Mouse (Mus musculus) frontal cortex, postnatal 10 days (tissue): ENCODE results near the gene Coro2b.
A peak's percentile ranks its signal among the peaks of the same experiment; 100 is the strongest.

Experiments
- DNase-seq, 2 experiments: peaks; one replicate each; pipeline ENCODE4 v3.0.0; 2022; ENCODE audit warnings: low spot score in 2 of 2, mixed read lengths in 1 of 2

Gene Coro2b

GRCm38 (mm10) chr9:62539251-62539711 lies 2.4 kb upstream of the Coro2b start:
- DNase-seq, result peak in 1 of 2 experiments; percentile 15

GRCm38 (mm10) chr9:62537941-62538340 lies 1.1 kb upstream of the Coro2b start:
- no peak for DNase-seq

GRCm38 (mm10) chr9:62536119-62536654 lies 657 bp downstream of the Coro2b start:
- peak in 1 of 2 experiments; percentile 61 for DNase-seq

- no peak for DNase-seq
These were observed 1.3 kb downstream of the Coro2b start for GRCm38 (mm10) chr9:62535566-62535965.

- DNase-seq, result no peak
These were observed 2.2 kb downstream of the Coro2b start for GRCm38 (mm10) chr9:62534691-62535090.

- no peak for DNase-seq
These were observed 2.7 kb downstream of the Coro2b start for GRCm38 (mm10) chr9:62534158-62534557.

- DNase-seq, result no peak
These were observed 4.0 kb downstream of the Coro2b start for GRCm38 (mm10) chr9:62532876-62533275.

GRCm38 (mm10) chr9:62531459-62532275 lies 5.2 kb downstream of the Coro2b start:
- peak; percentile 65 to 72 for DNase-seq

- DNase-seq, result no peak
These were observed 8.3 kb downstream of the Coro2b start for GRCm38 (mm10) chr9:62528527-62528926.

- DNase-seq, result no peak
These were observed 10.0 kb downstream of the Coro2b start for GRCm38 (mm10) chr9:62526858-62527257.

- DNase-seq, result peak; percentile 71 to 79
These were observed 10.4 kb downstream of the Coro2b start for GRCm38 (mm10) chr9:62526451-62526850.

- no peak for DNase-seq
These were observed 12.0 kb downstream of the Coro2b start for GRCm38 (mm10) chr9:62524761-62525308.

GRCm38 (mm10) chr9:62522791-62523471 lies 13.9 kb downstream of the Coro2b start:
- DNase-seq, result peak in 1 of 2 experiments; percentile 41

GRCm38 (mm10) chr9:62522211-62522610 lies 14.6 kb downstream of the Coro2b start:
- DNase-seq, result no peak

GRCm38 (mm10) chr9:62521541-62521940 lies 15.3 kb downstream of the Coro2b start:
- no peak for DNase-seq

- no peak for DNase-seq
These were observed 15.9 kb downstream of the Coro2b start for GRCm38 (mm10) chr9:62520933-62521332.

GRCm38 (mm10) chr9:62519787-62520503 lies 16.9 kb downstream of the Coro2b start:
- DNase-seq, result no peak

GRCm38 (mm10) chr9:62519334-62519733 lies 17.5 kb downstream of the Coro2b start:
- DNase-seq, result no peak

- no peak for DNase-seq
These were observed 18.3 kb downstream of the Coro2b start for GRCm38 (mm10) chr9:62518572-62518971.

- no peak for DNase-seq
These were observed 19.5 kb downstream of the Coro2b start for GRCm38 (mm10) chr9:62517112-62517957.

- no peak for DNase-seq
These were observed 21.7 kb downstream of the Coro2b start for GRCm38 (mm10) chr9:62515138-62515537.
